Comparison of ENCODE assay signal across 1 mouse cellular context in genomic region chr1:176814591-176815062, GRCm38 (mm10).
TF ChIP-seq lines count a peak whose summit lies in the region.

TSS of gene Sdccag8 (plus strand) at chr1:176814660.

TF ChIP-seq in CH12.LX, 34 proteins besides CTCF, POLR2A, EP300 and RAD21 (continued from another document):
- TF ChIP-seq CHD1 (IDR thresholded peaks at IDR 0.05; ENCODE audit: low read depth, low read length), result no peak
- peak; percentile 48; the same call in 1 of the 2 replicates for TF ChIP-seq TCF12 (IDR thresholded peaks at IDR 0.05; ENCODE audit: low read depth, low read length)
- TF ChIP-seq ZMIZ1 (IDR thresholded peaks at IDR 0.05; ENCODE audit: low read depth, low read length), result 0 out of 2 replicates have a peak, but pooled peaks have one; percentile 31
- TF ChIP-seq MXI1 (IDR thresholded peaks at IDR 0.05; ENCODE audit: low read depth, low read length), result peak; percentile 86
- no peak for TF ChIP-seq USF2 (conservative IDR thresholded peaks at IDR 0.05; ENCODE audit: low read depth, low read length)
- peak; percentile 70; the same call in 1 of the 2 replicates for TF ChIP-seq GABPA (IDR thresholded peaks at IDR 0.05; ENCODE audit: insufficient replicate concordance, low read depth, low read length)
- peak; percentile 98; the same call in 1 of the 2 replicates for TF ChIP-seq KAT2A (IDR thresholded peaks at IDR 0.05; ENCODE audit: insufficient replicate concordance, low read length)
- TF ChIP-seq NRF1 (IDR thresholded peaks at IDR 0.05; ENCODE audit: low read depth, low read length), result peak; percentile 36; the same call in 1 of the 2 replicates
- no peak for TF ChIP-seq ZKSCAN1 (IDR thresholded peaks at IDR 0.05; ENCODE audit: borderline replicate concordance, low read depth, low read length)
- TF ChIP-seq MEF2A (IDR thresholded peaks at IDR 0.05; ENCODE audit: borderline replicate concordance, low read depth, low read length), result peak; percentile 39; the same call in 1 of the 2 replicates
- TF ChIP-seq TBP (conservative IDR thresholded peaks at IDR 0.05; ENCODE audit: low read depth, low read length), result peak; percentile 56; the same call in 1 of the 2 replicates
